Mouse (Mus musculus) lung, postnatal 25 days (tissue): Measurements from ENCODE around the gene S100a16.

Experiments
- DNase-seq: peaks from one replicate; pipeline ENCODE4 v3.0.0; 2022; ENCODE audit warnings: low spot score

The S100a16 gene

DNA sequence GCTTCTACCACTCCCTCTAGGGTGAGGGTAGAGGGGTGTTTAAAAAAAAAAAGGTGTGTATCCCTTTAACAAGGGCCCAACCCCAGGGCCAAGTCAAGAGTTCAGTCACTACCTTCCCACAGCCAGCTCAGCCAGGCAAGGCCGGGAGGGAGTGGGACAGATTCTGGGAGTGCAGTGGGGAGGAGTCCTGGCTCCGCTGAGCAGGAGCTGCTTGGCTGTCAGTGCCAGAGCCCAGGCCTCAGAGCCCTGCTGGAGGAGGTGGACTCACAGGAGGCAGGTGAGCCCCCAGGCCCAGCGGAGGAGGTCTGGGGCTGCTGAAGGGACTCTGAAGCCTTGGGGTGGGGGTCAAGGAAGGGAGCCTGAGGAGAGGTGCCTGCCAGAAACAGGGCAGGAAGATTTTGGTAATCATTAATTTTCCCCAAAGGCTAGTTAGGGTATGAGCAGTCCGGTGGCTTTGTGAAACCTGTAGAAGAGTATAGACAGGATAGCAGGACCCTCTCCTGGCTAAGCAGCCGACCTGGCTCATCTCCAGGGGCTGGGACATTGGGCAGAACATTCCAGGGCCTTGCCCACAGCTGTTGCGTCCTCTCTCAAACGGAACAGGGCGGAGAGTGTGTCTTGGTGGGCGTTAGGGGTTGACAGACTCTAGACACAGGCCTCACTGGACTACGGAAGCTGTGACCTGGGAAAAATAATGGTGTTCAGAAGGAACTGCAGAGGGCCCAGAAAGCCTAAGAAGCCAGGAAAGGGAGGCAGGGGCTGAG lies at the start of gene S100a16:
S100a16 (plus strand) TSS at position 114 of the 764 bp plus-strand sequence.
- peak; percentile 85 for DNase-seq

DNA sequence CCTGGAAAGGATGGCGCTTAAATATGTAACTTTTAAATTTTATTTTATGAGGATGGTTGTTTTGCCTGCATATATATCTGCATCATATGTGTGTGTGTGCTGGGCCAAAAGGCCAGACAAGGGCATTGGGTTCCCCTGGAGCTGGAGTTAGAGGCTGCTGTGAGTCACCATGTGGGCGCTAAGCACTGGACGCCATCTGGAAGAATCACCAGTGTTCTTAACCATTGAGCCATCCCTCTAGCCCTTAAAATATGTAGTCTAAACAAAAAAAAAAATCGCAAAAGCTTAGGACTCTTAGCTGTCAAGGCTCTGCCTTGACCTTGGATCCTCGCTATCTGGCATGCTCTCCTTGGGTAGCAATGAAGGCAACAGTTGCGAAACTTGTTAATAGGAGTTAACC lies 48.5 kb upstream of the S100a16 start:
- DNase-seq = no peak

DNA sequence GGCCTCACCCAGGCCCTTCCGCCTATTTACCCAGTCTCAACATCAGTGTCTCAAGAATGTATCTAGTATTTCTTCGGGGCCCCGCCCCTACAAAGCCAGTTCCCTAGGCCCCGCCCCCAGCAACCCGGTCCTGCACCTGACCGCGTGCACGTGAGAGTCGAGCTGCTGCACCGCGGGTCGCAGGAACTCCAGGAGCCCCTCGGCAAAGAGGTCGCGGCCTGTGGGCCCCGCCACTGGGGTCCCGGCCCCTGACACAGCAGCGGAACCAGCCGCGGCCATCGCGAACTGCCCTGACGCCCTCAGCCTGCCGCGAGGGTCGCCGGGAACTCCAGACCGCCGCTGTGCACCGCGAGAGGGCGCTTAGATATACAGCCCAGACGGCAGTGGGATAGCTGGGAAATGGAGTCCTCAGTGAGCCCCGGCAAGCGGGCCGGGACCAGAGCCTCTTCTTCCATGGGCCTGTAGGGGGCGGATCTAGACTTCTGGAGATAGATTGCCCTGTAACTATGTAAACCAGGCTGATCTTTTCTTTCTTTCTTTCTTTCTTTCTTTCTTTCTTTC lies 46.3 kb upstream of the S100a16 start, which contains the start of gene Snapin:
Snapin (minus strand) TSS at position 338 of the 561 bp plus-strand sequence.
- peak; percentile 97 for DNase-seq

DNA sequence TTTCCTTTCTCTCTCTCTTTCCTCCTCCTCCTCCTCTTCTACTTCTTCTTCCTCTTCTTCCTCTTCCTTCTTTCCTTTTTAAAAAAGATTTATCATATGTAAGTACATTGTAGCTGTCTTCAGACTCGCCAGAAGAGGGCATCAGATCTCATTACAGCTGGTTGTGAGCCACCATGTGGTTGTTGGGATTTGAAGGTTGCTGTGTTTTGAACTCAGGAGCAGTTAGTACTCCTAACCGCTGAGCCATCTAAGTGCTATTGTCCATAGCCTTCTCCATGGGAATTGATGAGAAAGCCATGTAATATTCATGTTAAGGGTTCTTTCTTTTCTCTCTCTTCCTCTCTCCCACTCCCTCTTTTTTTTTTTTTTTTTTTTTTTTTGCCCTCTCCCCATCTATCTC lies 45.7 kb upstream of the S100a16 start:
- peak; percentile 69 for DNase-seq

DNA sequence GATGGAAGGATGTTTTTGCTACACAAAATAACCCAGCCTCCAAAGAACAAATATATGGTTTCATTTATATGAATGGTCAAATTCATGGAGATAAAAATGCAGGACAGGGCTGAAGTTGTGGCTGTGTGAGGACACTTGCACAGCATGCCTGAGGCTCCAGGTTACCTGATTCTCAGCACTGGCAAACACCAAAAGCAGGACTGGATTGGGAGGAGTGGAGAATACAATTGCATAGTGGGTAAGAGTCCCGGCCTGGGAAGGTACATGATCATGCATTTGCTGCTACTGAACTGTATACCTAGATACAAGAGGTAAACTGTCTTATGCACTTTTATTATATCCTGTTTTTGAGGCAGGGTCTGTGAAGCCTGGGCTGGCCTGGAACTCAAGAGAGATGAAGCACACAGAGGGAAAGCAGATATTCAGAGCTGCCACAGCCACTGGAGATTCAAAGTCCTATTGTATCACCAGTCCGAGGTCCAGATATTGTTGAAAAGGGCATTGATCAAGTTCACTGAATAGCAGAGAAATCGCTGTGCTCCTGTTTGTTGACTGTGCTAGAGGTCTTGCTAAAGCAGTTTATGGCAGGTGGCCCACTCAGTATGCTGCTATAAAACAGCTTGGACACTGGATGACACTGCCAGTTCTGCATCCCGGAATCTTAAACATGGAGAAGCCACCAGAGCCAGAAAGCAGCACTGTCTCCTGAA lies 43.1 kb upstream of the S100a16 start:
- DNase-seq = no peak

DNA sequence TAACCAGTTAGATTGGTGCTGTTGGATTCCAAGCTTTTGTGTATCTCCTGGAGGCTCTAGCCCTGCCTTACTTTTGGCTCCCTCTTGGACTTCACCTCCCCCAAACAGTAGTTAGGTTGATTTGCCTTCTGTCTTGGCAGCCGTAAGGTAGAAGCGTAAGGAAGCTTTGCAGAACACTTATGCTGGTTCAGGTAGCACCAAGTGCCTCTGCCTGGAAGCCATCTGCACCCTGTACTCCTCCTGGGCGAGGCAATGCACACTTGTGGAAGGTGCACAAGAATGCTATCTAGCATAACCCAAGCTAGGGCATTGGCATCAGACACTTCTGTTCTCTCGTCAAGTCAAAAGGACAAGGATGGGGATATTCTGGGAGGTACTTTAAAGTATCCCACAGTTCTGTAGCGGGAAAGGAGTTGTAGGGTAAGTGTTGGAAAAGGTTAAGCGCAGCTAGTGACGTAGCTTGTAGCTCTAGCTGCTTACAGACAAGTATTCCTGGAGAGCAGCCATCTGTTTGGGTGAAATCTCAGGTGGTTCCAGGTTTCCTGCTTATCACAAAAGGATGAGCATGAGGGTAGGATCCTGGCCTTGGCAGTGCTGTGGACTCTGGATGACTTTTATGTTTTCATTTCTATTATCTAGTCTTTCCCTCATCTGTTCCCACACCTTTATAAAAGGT lies 41.1 kb upstream of the S100a16 start:
- DNase-seq = no peak

DNA sequence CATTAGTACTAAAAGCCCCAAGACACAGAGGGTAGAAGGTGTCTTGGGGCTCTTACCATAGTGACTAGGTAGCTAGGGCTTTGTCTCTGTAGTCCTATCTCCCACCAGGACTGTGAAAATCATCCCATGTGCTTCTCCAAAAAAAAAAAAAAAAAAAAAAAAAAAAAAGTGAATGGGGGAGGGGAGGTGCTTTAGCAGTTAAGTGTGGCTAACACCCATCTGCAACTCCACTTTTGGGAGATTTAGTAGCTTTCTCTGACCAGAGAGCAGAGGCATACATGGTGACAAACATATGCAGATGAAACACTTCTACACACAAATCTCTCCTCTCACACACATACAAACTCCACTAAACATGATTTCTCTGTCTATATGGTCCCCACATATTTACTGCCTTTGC lies 39.5 kb upstream of the S100a16 start:
- DNase-seq = no peak

DNA sequence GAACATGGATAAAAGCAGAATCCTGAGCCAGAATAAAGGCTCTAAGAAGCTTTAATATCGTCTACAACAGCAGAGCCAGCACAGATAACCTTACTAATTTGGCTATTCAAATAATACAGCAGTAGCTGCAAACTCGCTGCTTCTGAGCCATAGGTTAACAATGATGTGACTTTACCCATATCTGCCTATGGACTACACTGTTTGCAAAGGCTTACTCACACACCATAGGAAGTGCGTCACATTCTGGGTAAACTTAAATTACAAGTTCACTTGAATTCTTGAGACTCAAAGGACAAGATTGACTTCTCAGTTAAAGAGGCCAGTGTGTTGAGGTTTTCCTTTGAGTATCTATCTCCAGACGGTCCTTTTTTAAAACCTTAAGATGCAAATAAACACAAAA lies 33.6 kb upstream of the S100a16 start:
- DNase-seq = no peak

DNA sequence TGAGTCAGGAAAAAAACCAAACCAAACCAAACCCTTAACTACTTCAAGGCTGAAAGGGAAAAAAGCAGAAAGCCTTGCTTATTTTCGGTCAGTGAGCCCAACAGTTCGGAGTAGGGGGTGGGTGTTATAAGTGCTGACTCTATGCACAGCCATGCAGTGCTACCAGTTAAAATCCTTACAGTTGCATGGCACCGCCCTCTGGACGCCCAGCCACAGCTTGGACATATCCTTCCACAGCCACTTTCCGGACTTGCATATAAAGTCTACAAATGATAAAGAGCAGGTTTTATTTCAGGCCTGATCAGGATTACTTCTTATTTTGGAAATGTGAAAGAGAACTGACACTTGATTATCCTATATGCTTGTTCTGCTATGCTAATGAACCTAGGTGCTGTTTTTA lies 31.8 kb upstream of the S100a16 start:
- DNase-seq = no peak

DNA sequence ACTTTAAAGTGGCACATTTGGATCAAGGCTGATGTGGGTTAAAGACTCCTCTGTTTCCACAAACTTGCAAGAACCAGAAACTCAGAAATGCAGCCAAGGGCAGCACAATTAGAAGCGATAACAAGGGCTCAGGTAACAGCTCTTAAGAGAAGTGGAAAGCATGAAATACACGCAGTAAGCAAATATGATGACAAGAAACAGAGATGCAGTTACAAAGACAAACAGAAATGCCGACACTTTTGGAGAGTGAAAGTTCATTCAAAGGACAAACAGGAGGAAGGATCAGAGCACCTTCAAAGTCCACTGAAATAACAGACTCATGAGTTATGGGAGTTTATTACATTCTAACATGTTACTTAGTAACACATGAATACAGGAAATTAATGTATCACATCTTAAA lies 30.7 kb upstream of the S100a16 start:
- DNase-seq = peak; percentile 65

DNA sequence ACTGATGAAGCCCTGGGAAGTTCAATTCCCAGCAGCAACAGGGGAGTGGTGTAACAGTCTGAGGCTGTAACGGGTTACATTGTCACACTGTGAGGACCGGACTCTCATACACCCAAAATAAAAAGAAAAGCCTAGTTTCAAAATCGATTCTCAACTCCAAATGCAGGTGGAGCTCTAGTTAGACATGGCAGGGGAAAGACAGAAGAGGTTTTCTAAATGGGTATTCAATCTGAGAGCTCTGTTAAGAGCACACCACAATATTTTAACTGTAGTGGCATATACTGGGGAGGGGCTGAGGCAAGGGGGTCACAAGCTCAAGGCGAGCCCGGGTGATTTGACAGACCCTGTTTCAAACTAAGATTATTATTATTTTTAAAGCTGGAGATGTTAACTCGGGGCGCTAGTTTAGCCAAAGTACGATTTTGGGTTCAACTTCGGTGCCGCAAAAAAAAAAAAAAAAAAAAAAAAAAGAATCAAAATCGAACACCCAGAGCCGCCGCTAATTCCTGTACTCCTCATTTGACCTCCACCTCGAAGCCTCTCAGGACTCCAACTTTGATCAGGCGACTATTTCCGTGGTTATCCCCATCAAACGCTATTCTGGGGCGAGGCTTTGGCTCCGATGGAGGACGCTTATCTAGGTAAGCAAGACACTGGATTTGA lies 28.6 kb upstream of the S100a16 start:
- DNase-seq = no peak

DNA sequence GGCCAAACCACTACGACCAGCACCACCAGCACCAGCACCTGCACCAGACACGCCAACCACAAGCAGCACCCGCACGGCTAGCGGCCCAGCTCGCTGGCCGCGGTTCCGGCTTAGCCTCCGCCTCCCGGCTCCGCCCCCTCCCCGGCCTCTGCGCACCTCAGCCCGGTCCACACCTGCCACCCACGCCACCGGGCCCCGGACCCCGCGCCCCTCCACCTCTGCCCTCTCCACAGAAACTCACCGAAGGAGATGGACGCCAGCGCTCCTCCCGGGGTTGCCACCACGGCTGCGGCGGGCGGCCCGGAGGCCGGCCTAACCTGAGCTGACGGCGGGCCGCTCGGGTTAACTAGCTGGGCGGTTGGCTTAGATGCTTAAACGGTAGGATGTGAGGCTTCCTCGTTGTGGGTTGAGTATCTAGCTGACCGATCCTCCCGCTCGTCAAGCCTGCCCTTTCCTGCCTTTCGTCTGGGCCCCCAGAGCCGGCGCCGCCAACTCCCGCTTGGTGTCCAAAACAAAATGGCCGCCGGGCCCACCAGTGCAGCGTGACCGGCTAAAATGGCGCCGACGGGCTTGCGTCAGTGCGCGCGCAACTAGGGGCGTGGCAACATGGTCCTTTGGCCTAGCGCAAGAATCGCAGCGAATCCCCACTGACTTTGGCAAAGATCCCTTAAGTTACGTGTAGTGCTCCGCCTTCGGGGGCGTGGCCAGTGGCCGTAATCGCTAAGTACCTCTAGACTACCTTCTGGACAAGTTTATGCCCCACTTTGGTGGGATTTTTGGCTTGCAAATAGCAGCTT lies 27.9 kb upstream of the S100a16 start, which contains the start of gene Chtop:
Chtop (minus strand) TSS at position 549 of the 797 bp plus-strand sequence.
- peak; percentile 100 for DNase-seq

DNA sequence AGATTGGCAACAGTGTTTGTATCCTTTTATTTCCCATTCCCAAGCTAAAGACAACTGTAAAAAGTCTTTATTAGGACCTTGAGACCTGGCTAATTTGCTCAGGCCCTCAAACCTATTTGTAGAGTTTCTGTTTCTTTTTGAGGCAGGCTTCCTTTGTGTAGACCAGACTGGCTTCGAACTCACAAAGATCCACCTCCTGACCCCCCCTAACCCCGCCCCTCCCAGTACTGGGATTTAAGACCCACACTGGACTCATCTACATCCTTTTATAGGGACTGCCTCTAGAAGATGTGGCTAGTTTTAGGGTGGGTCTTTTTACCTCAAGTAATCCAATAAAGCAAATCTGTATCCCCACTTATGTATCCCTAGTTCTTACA lies 27.3 kb upstream of the S100a16 start:
- no peak for DNase-seq

DNA sequence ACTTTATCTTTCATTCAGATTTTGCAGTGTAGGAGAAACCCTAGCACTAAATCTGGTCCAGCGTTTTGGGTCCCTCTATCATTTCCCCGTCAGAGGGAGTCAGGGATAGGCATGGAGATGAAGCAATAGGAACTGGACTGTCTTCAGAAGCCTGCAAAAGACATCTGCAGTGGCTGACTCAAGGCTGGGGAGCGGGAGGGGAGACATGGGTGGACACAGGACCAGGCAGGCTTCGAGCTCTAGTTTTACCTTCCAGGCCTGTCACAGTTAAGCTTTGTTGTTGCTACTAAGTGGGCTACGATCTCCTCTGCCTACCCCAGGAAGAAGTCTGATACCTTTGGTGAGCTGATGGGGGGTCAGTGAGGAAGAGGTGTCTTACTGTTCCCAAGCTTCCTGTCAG lies 24.8 kb upstream of the S100a16 start:
- no peak for DNase-seq

DNA sequence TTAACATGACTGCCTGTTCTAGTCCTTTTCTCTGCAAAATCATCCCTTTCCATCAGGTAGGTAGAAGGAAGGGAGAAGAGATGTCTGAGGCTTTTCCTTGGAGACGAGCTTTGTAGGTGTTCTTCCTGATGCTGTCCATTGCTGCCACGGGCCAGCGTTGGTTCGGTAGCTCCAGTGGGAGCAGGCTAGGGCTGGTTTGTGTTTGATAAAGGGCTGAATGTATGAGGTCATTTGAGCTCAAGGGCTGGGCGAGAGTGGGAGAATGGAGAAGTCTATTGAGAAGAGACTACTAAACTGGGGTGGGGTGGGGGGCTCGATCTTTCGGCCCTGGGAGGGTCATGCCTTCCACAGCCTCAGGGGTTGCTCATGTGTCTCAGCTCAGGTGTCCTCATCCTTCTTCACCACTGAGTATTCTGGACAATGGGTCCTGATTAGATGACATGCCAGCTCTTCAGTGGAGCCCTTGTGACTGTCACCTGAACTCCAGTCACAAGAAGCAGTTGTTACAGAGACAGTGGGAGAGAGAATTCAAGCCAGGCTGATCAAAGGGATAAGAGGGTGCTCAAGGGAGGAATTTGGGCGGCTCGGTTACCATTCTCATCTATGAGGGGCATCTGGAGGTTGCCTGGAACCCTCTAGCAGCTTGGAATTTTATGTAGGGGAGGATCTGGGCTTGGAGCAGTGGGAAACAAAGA lies 24.0 kb upstream of the S100a16 start:
- no peak for DNase-seq

DNA sequence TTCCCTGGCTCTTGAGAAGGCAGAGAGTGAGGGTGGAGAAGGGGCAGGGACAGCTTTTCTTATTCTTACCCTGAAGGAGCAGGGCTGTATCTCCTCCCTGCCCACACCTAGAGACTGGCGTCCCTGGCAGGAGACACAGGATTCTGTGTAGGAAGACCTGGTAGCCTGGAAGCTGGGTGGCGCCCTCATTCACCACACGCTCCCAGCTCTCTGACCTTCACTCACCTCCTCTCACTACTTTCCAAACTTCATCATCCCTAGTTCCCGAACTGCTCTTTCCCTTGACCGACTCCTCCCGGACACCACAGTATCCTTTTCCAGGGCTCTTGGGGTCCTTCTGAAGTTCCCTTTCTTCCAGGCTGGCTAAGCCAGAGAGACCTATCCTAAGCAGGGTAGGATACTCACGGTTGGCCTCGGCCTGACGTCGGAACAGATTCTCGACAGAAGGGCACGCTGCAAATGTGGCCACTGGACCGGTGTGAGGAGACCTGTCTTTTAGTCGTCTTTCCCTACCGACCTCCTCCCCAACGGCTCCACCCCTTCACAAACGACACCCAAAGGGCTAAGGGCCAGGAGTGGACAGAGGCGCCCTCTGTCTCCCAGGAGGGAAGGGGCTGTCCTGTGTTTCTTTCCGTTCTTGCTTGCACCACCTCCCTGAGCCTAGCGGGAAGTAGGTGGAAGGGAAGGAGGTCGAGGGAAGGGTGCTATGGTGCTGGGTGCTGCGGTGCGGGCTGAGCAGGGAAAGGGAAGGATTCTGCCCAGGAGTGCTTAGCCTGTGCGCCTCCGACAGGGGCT lies 23.1 kb upstream of the S100a16 start, which contains the start of the genes S100a1 and S100a13:
S100a1 (minus strand) TSS at position 597 of the 795 bp plus-strand sequence.
S100a13 (plus strand) TSS at position 640 of the 795 bp plus-strand sequence.
- DNase-seq = peak; percentile 88

DNA sequence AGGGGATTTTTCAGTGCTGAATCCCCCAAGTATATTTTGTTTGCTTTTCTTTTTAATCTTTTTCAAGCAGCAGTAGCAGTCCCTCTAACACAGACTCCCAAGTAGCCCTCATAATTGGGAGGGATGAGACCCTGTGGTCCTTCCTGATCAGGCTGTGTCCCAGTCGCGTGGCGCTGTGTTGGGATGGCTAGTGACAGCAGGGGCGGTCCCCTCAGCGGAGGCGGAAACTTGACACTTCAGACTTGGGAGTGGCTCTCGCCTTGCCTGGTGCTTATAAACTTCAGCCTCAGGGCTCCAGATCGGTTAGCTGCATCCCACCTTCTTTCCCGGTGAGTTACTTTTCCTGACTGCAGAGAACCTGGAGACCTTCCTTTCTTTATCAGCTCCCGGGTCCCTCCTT lies 22.4 kb upstream of the S100a16 start:
- peak; percentile 87 for DNase-seq

DNA sequence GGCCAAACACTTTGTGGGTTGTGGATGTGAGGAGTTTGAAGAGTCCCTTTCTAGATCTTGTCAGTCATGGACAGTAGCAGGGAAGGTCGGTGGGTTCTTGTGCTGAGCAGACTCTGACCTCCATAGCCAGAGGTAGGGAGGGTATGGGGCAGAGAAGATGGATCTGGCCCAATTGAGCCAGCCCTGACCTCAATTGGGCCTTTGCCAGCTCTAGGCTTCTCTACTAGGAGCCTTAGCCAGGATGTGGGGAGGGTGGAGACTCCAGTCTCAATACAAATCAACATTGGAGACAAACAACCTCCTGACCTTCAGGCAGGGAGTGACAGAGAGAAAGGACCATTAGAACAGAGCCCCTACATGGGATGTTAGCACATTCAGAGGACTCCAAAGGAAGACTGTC lies 21.8 kb upstream of the S100a16 start:
- DNase-seq = peak; percentile 74

DNA sequence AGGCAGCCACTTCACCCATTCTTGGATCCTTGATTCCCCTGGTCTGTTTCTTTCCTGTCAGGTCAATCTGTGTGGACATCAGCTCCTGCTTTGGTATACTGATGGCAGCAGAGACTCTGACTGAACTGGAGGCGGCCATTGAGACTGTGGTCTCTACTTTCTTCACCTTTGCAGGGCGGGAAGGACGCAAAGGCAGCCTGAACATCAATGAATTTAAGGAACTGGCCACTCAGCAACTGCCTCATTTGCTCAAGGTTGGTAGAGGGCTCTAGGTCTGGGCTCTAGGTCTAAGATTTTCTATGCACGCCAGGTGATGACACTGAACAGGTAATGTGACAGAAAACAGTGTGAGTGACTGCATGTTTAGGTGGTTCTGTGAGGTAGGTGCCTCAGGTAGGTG lies 21.3 kb upstream of the S100a16 start:
- no peak for DNase-seq

DNA sequence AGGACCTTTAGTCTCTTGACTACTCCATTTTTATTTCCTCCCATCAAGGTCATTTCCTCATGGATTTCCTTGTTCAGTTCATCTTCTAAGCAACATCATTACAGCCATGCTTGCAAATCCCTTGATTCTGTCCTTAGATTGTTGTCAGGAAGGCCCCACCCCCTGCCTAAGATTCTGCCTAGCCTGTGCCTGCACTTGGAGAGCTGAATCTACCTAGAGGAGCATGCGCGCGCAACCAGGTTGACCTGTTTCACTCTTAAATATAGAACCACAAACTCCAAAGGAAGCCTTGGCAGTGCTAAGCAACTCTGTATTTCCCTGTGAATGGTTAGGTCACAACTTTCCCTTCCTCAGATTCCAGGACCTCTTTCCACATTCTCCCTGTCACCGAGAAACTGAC lies 19.3 kb upstream of the S100a16 start:
- DNase-seq = no peak
